Mouse (Mus musculus): Measurements from ENCODE around the gene Mslnl.
A peak's percentile ranks its signal among the peaks of the same experiment; 100 is the strongest.

The Mslnl gene

GRCm38 (mm10) chr17:25786280-25786679 is 50.4 kb downstream of the Mslnl start, which contains the start of gene Ccdc78:
Gene Ccdc78 (plus strand): TSS chr17:25786580.
- no peak for DNase-seq (ENCODE audit: low read depth)

- DNase-seq (ENCODE audit: low read depth) = no peak
Observed at GRCm38 (mm10) chr17:25786781-25787504, 51.1 kb downstream of the Mslnl start.

GRCm38 (mm10) chr17:25791320-25791842 is 55.5 kb downstream of the Mslnl start:
- DNase-seq (ENCODE audit: low read depth) = no peak

- peak; percentile 95 for DNase-seq (ENCODE audit: low read depth)
Observed at GRCm38 (mm10) chr17:25791843-25792527, 56.1 kb downstream of the Mslnl start.

GRCm38 (mm10) chr17:25792615-25793014 is 56.8 kb downstream of the Mslnl start, which contains the start of gene Fam173a:
Gene Fam173a (minus strand): TSS chr17:25792901.
- peak; percentile 88 for DNase-seq (ENCODE audit: low read depth)

- DNase-seq (ENCODE audit: low read depth) = no peak
Observed at GRCm38 (mm10) chr17:25794197-25794596, 58.4 kb downstream of the Mslnl start.

GRCm38 (mm10) chr17:25794998-25795397 is 59.2 kb downstream of the Mslnl start:
- no peak for DNase-seq (ENCODE audit: low read depth)

- DNase-seq (ENCODE audit: low read depth) = no peak
Observed at GRCm38 (mm10) chr17:25795609-25796092, 59.8 kb downstream of the Mslnl start, which contains the start of gene AC134908.4. Gene AC134908.4 (minus strand): TSS chr17:25795659.

- no peak for DNase-seq (ENCODE audit: low read depth)
Observed at GRCm38 (mm10) chr17:25796211-25796771, 60.4 kb downstream of the Mslnl start.

- DNase-seq (ENCODE audit: low read depth) = peak; percentile 90
Observed at GRCm38 (mm10) chr17:25796951-25797369, 61.1 kb downstream of the Mslnl start, which contains the start of gene Metrn. Gene Metrn (minus strand): TSS chr17:25797136.

Data from induced T-regulatory cell, adult 2 months (primary cell).